ENCODE assay signal across 7 mouse cellular contexts in the genomic region with DNA sequence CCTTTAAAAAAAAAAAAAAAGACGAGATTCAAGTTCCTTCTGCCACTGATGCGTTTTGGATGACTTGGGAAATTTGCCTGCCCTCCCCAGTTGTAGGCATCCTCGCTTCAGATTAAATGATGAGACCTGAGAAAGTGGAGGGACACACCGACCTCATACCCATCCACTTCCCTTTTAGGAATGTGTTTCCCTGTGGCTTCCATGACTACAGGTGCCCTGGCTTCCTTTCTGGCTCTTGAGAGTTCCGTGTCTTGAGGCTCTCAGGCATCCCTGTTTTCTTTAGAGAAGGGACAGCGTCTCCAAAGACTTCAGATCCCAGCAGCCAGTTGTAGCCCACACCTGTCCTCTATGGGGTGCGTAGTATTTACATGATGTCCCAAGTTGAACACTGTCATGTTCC. TPM values are rescaled to one million over a fixed set of nuclear protein-coding genes. Genes with fewer than 3 reads are reported as not detected.
A peak's percentile ranks its signal among the peaks of the same experiment; 100 is the strongest.
DNase-seq lines count a peak whose midpoint lies in the region; ATAC-seq and TF ChIP-seq lines count a peak whose summit lies in the region.

No protein-coding gene starts in this region.

- peak overlapping the region; percentile 61 for H3K4me3 ChIP-seq in embryonic facial prominence, embryonic 11.5 days (ENCODE audit: low read depth, low read length)
- H3K4me3 ChIP-seq in heart, postnatal 0 days (ENCODE audit: low read depth, low read length) = peak overlapping the region; percentile 86
- peak overlapping the region; percentile 76 for H3K4me3 ChIP-seq in midbrain, embryonic 11.5 days (ENCODE audit: low read depth, low read length)

- peaks cover 2% of the 10 kb centered on the region; the same call in 1 of the 2 replicates for H3K4me1 ChIP-seq in embryonic facial prominence, embryonic 11.5 days (ENCODE audit: control insufficient read depth, insufficient read depth, low read length)
- peaks cover 11% of the 10 kb centered on the region for H3K4me1 ChIP-seq in heart, postnatal 0 days (ENCODE audit: control insufficient read depth, insufficient read depth)
- H3K4me1 ChIP-seq in midbrain, embryonic 11.5 days (ENCODE audit: control insufficient read depth, insufficient read depth, low read length) = peaks cover 3% of the 10 kb centered on the region; the same call in 1 of the 2 replicates

- ATAC-seq in embryonic facial prominence, embryonic 11.5 days (replicated peaks; ENCODE audit: insufficient number of reproducible peaks, low FRiP score, low TSS enrichment, low read depth) = no peak
- ATAC-seq in heart, postnatal 0 days (ENCODE audit: insufficient read depth, low read depth) = no peak
- ATAC-seq in midbrain, embryonic 11.5 days (ENCODE audit: low FRiP score) = peak; percentile 15; the same call in 1 of the 2 replicates

- no peak for TF ChIP-seq CTCF in heart, postnatal 0 days (IDR thresholded peaks at IDR 0.05; ENCODE audit: low read depth)

- peak overlapping the region; percentile 95; the same call in 1 of the 2 replicates for H3K4me2 ChIP-seq in embryonic facial prominence, embryonic 11.5 days (ENCODE audit: low read depth, low read length)
- H3K4me2 ChIP-seq in heart, postnatal 0 days (ENCODE audit: low read depth, low read length) = peak overlapping the region; percentile 86
- peak overlapping the region; percentile 64 for H3K4me2 ChIP-seq in midbrain, embryonic 11.5 days

- no peak overlapping the region for H3K27ac ChIP-seq in embryonic facial prominence, embryonic 11.5 days (replicated peaks; ENCODE audit: low read depth, low read length)
- peak overlapping the region; percentile 11; the same call in 1 of the 2 replicates for H3K27ac ChIP-seq in heart, postnatal 0 days (ENCODE audit: low read depth)
- no peak overlapping the region for H3K27ac ChIP-seq in midbrain, embryonic 11.5 days (ENCODE audit: low read depth, low read length)

- 18% methylated on average over 7 of the region's 7 CpGs for WGBS in embryonic facial prominence, embryonic 11.5 days
- WGBS in heart, postnatal 0 days = 31% methylated on average over 7 of the region's 7 CpGs
- whole genome bisulfite sequencing in midbrain, embryonic 11.5 days = 18% methylated on average over 7 of the region's 7 CpGs

- intact Hi-C loops in left cerebral cortex, postnatal 36 days (cut with DNase I) = no loop called here
- intact Hi-C loops in gastrocnemius, postnatal 14 days (cut with DNase I; ENCODE audit: low total_unique reads) = no loop called here

- DNase-seq in left cerebral cortex, postnatal 36 days (ENCODE audit: low spot score in 2 of 2) = peak; percentile 12 to 19
- no peak for DNase-seq in left cerebral cortex, adult 8-10 months (ENCODE audit: low spot score in 2 of 2)
- no peak for DNase-seq in embryonic facial prominence, embryonic 11.5 days (ENCODE audit: low spot score)
- no peak for DNase-seq in heart, postnatal 0 days (ENCODE audit: low spot score)
- no peak for DNase-seq in midbrain, embryonic 11.5 days (ENCODE audit: low spot score, missing footprints)
- DNase-seq in thymus, postnatal 14 days = no peak
- no peak for DNase-seq in gastrocnemius, postnatal 14 days

- no peaks in the 10 kb centered on the region for H3K9me3 ChIP-seq in embryonic facial prominence, embryonic 11.5 days (replicated peaks; ENCODE audit: control insufficient read depth, low read length)
- H3K9me3 ChIP-seq in heart, postnatal 0 days (replicated peaks; ENCODE audit: control insufficient read depth, low read length) = no peaks in the 10 kb centered on the region
- H3K9me3 ChIP-seq in midbrain, embryonic 11.5 days (ENCODE audit: control insufficient read depth, low read length) = no peaks in the 10 kb centered on the region

- no peak overlapping the region; the same call in 1 of the 2 replicates for H3K9ac ChIP-seq in embryonic facial prominence, embryonic 11.5 days (replicated peaks; ENCODE audit: low read length)
- H3K9ac ChIP-seq in heart, postnatal 0 days (replicated peaks; ENCODE audit: low read depth, low read length) = peak overlapping the region; percentile 91
- peak overlapping the region; percentile 88 for H3K9ac ChIP-seq in midbrain, embryonic 11.5 days (ENCODE audit: low read length)

- H3K27me3 ChIP-seq in embryonic facial prominence, embryonic 11.5 days (ENCODE audit: control insufficient read depth, insufficient read depth, low read length) = peaks cover 2% of the 10 kb centered on the region; the same call in 1 of the 2 replicates
- H3K27me3 ChIP-seq in heart, postnatal 0 days (ENCODE audit: control insufficient read depth, insufficient read depth, low read length) = peaks cover 8% of the 10 kb centered on the region; the same call in 1 of the 2 replicates
- peaks cover 7% of the 10 kb centered on the region; the same call in 1 of the 2 replicates for H3K27me3 ChIP-seq in midbrain, embryonic 11.5 days (ENCODE audit: control insufficient read depth, insufficient read depth, low read length)

- H3K36me3 ChIP-seq in embryonic facial prominence, embryonic 11.5 days (replicated peaks; ENCODE audit: control insufficient read depth, insufficient read depth, low read depth, low read length) = no peaks in the 10 kb centered on the region
- H3K36me3 ChIP-seq in heart, postnatal 0 days (replicated peaks; ENCODE audit: control insufficient read depth, insufficient read depth, low read length) = no peaks in the 10 kb centered on the region
- no peaks in the 10 kb centered on the region for H3K36me3 ChIP-seq in midbrain, embryonic 11.5 days (ENCODE audit: control insufficient read depth, insufficient read depth, low read length)

- TF ChIP-seq EP300 in heart, postnatal 0 days (IDR thresholded peaks at IDR 0.05; ENCODE audit: low read depth) = no peak

RNA-seq across cellular contexts. Expression of gene Foxe1, which starts 38.0 kb away (rescaled TPM):
- total RNA-seq in left cerebral cortex, postnatal 36 days (2021) = not detected
- total RNA-seq in left cerebral cortex, adult 8-10 months (2022) = not detected
- 1.4 and 1.5 TPM in 2 replicates for polyA plus RNA-seq in embryonic facial prominence, embryonic 11.5 days (2014; fragmentation: Nextera tagmentation; extraction: Ambion mirVana)
- total RNA-seq in heart, postnatal 0 days (2014; rRNA removed; ENCODE audit: low replicate concordance) = 1.1 TPM in 1 of 2 replicates, not detected in the other
- 0.05 TPM in 1 of 2 replicates, not detected in the other for polyA plus RNA-seq in heart, postnatal 0 days (2015; fragmentation: Nextera tagmentation; extraction: Ambion mirVana)
- not detected in 2 replicates for polyA plus RNA-seq in midbrain, embryonic 11.5 days (2014; fragmentation: Nextera tagmentation; extraction: Ambion mirVana)
- not detected for total RNA-seq in gastrocnemius, postnatal 14 days (2021)

Comparison
In these comparisons a context has a peak if more than half of its experiments do, and no peak if none do; other contexts are left out.
1. DNase-seq: peak in left cerebral cortex, postnatal 36 days (2 of 2); none in left cerebral cortex, adult 8-10 months (0 of 2), embryonic facial prominence, embryonic 11.5 days (single experiment), heart, postnatal 0 days (single experiment), midbrain, embryonic 11.5 days (single experiment), thymus, postnatal 14 days (single experiment) and gastrocnemius, postnatal 14 days (single experiment).
2. Peak in every context shown above with its lines, with median percentiles within 50 percentile points of each other: H3K4me2 ChIP-seq and H3K4me3 ChIP-seq.